Mouse (Mus musculus) embryonic facial prominence, embryonic 10.5 days (tissue): ENCODE results near the gene Atp6v0a4. TPM values are rescaled to one million over a fixed set of nuclear protein-coding genes. Genes with fewer than 3 reads are reported as not detected.

Source experiments
- DNase-seq: peaks from one replicate; pipeline ENCODE4 v3.0.0-alpha.2; 2017; ENCODE audit warnings: low spot score
- H3K27ac ChIP-seq: fragments of 300-500 bp; sonication (generic); replicated peaks from 2 replicates; pipeline ENCODE4 v1.5.1; 2016; ENCODE audit warnings: mild to moderate bottlenecking
- H3K27me3 ChIP-seq: fragments of 300-500 bp; sonication (generic); replicated peaks from 2 replicates; pipeline ENCODE4 v1.6.1; 2016; ENCODE audit warnings: low read depth, mild to moderate bottlenecking; ENCODE audit not compliant: poor library complexity, severe bottlenecking
- H3K36me3 ChIP-seq: fragments of 300-500 bp; sonication (generic); replicated peaks from 2 replicates; pipeline ENCODE4 v1.6.1; 2016; ENCODE audit warnings: mild to moderate bottlenecking, moderate library complexity
- H3K4me1 ChIP-seq: fragments of 300-500 bp; sonication (generic); 2 replicates; pipeline ENCODE4 v1.6.1; 2016
- H3K4me3 ChIP-seq: fragments of 300-500 bp; sonication (generic); 2 replicates; pipeline ENCODE4 v1.5.1; 2016; ENCODE audit warnings: mild to moderate bottlenecking, moderate library complexity
- H3K9me3 ChIP-seq: fragments of 300-500 bp; sonication (generic); 2 replicates; pipeline ENCODE4 v1.6.1; 2016; ENCODE audit warnings: mild to moderate bottlenecking
- WGBS: fragments of 180-500 bp; shearing (Covaris S2); methylation state at CpG from one replicate; pipeline ENCODE4 v1.1.7; 2016; 5-methylcytosine and 5-hydroxymethylcytosine counted together
- polyA plus RNA-seq: library from polyadenylated mRNA; unstranded; fragments of >200 nt; fragmentation: Nextera tagmentation; extraction: Ambion mirVana; gene quantifications from 2 replicates; pipeline ENCODE4 v1.2.1, GENCODE M21; 2016

The Atp6v0a4 gene
- polyA plus RNA-seq, 1 experiment from 2014 or later = 0.05 TPM

GRCm38 (mm10) chr6:38064621-38065020 lies 59.8 kb downstream of the Atp6v0a4 start:
- no peak for DNase-seq
- Histone ChIP-seq H3K9me3 (peaks cover 12% of the 10 kb centered on the region; the same call in 1 of the 2 replicates), H3K36me3 (no peaks in the 10 kb centered on the region), H3K4me3 (no peak overlapping the region), H3K27ac (no peak overlapping the region), H3K4me1 (peaks cover 7% of the 10 kb centered on the region; the same call in 1 of the 2 replicates), H3K27me3 (no peaks in the 10 kb centered on the region)
- WGBS = 75% methylated on average over 2 of the region's 2 CpGs

GRCm38 (mm10) chr6:38058805-38059204 lies 65.6 kb downstream of the Atp6v0a4 start:
- no peak for DNase-seq
- WGBS = 58% methylated on average over 5 of the region's 5 CpGs

GRCm38 (mm10) chr6:38055471-38056330 lies 68.7 kb downstream of the Atp6v0a4 start:
- no peak overlapping the region for H3K4me3 ChIP-seq
- no peaks in the 10 kb centered on the region for H3K9me3 ChIP-seq
- 84% methylated on average over 15 of the region's 15 CpGs for WGBS
- no peak overlapping the region for H3K27ac ChIP-seq
- no peaks in the 10 kb centered on the region for H3K4me1 ChIP-seq
- no peaks in the 10 kb centered on the region for H3K27me3 ChIP-seq
- DNase-seq = no peak
- H3K36me3 ChIP-seq = no peaks in the 10 kb centered on the region

More at GRCm38 (mm10) chr6:38058805-38059204, 65.6 kb downstream of the Atp6v0a4 start:
- no peaks in the 10 kb centered on the region for H3K27me3 ChIP-seq
- H3K36me3 ChIP-seq = no peaks in the 10 kb centered on the region
- H3K9me3 ChIP-seq = peaks cover 12% of the 10 kb centered on the region; the same call in 1 of the 2 replicates
- no peak overlapping the region for H3K4me3 ChIP-seq
- H3K27ac ChIP-seq = no peak overlapping the region
- no peaks in the 10 kb centered on the region for H3K4me1 ChIP-seq

- H3K4me1 ChIP-seq = peaks cover 36% of the 10 kb centered on the region
- H3K4me3 ChIP-seq = no peak overlapping the region
- WGBS = 92% methylated on average over 6 of the region's 6 CpGs
- DNase-seq = no peak
- no peaks in the 10 kb centered on the region for H3K36me3 ChIP-seq
- H3K27ac ChIP-seq = no peak overlapping the region
- H3K9me3 ChIP-seq = peaks cover 1% of the 10 kb centered on the region; the same call in 1 of the 2 replicates
- no peaks in the 10 kb centered on the region for H3K27me3 ChIP-seq
Measured at GRCm38 (mm10) chr6:38049601-38050000, 74.8 kb downstream of the Atp6v0a4 start.

GRCm38 (mm10) chr6:38048800-38049561 lies 75.4 kb downstream of the Atp6v0a4 start:
- H3K4me3 ChIP-seq = no peak overlapping the region
- H3K27ac ChIP-seq = peak overlapping the region; percentile 51
- H3K9me3 ChIP-seq = peaks cover 6% of the 10 kb centered on the region; the same call in 1 of the 2 replicates
- peaks cover 36% of the 10 kb centered on the region for H3K4me1 ChIP-seq
- no peaks in the 10 kb centered on the region for H3K27me3 ChIP-seq
- WGBS = 70% methylated on average over 6 of the region's 6 CpGs
- H3K36me3 ChIP-seq = no peaks in the 10 kb centered on the region
- peak; percentile 15 for DNase-seq

- 81% methylated on average over 4 of the region's 4 CpGs for WGBS
- Histone ChIP-seq H3K27ac (no peak overlapping the region), H3K4me3 (no peak overlapping the region), H3K9me3 (peaks cover 6% of the 10 kb centered on the region; the same call in 1 of the 2 replicates), H3K36me3 (no peaks in the 10 kb centered on the region), H3K4me1 (peaks cover 36% of the 10 kb centered on the region), H3K27me3 (no peaks in the 10 kb centered on the region)
- no peak for DNase-seq
Measured at GRCm38 (mm10) chr6:38048003-38048402, 76.4 kb downstream of the Atp6v0a4 start.

GRCm38 (mm10) chr6:38046838-38047237 lies 77.5 kb downstream of the Atp6v0a4 start, which contains the start of gene Svopl:
Gene Svopl (minus strand): TSS chr6:38046996.
- H3K27ac ChIP-seq = peak within 1 kb of the TSS; percentile 48; the same call in 1 of the 2 replicates
- H3K9me3 ChIP-seq = peaks cover 6% of the 10 kb centered on the region; the same call in 1 of the 2 replicates
- DNase-seq = peak; percentile 63
- H3K36me3 ChIP-seq = no peaks in the 10 kb centered on the region
- no peaks in the 10 kb centered on the region for H3K27me3 ChIP-seq
- H3K4me3 ChIP-seq = peak within 1 kb of the TSS; percentile 38; the same call in 1 of the 2 replicates
- peaks cover 36% of the 10 kb centered on the region for H3K4me1 ChIP-seq
- WGBS = 17% methylated on average over 6 of the region's 6 CpGs

GRCm38 (mm10) chr6:38032801-38033566 lies 91.4 kb downstream of the Atp6v0a4 start:
- DNase-seq = no peak
- 72% methylated on average over 5 of the region's 5 CpGs for WGBS
- no peaks in the 10 kb centered on the region for H3K36me3 ChIP-seq
- no peaks in the 10 kb centered on the region for H3K27me3 ChIP-seq
- peaks cover 35% of the 10 kb centered on the region for H3K4me1 ChIP-seq
- H3K27ac ChIP-seq = no peak overlapping the region; the same call in 1 of the 2 replicates
- H3K9me3 ChIP-seq = no peaks in the 10 kb centered on the region
- H3K4me3 ChIP-seq = no peak overlapping the region

GRCm38 (mm10) chr6:38031924-38032540 lies 92.4 kb downstream of the Atp6v0a4 start:
- no peak for DNase-seq
- Histone ChIP-seq H3K27me3 (no peaks in the 10 kb centered on the region), H3K4me3 (no peak overlapping the region), H3K4me1 (peaks cover 38% of the 10 kb centered on the region), H3K36me3 (no peaks in the 10 kb centered on the region), H3K27ac (0 out of 2 replicates have a peak overlapping the region, but pooled peaks have one; percentile 36), H3K9me3 (no peaks in the 10 kb centered on the region)
- WGBS = 54% methylated on average over 7 of the region's 7 CpGs

- H3K27ac ChIP-seq = no peak overlapping the region
- H3K4me3 ChIP-seq = no peak overlapping the region
- WGBS = 31% methylated on average over 2 of the region's 2 CpGs
- peaks cover 37% of the 10 kb centered on the region for H3K4me1 ChIP-seq
- no peaks in the 10 kb centered on the region for H3K27me3 ChIP-seq
- no peaks in the 10 kb centered on the region for H3K36me3 ChIP-seq
- H3K9me3 ChIP-seq = no peaks in the 10 kb centered on the region
- DNase-seq = peak; percentile 39
Measured at GRCm38 (mm10) chr6:38028205-38028604, 96.2 kb downstream of the Atp6v0a4 start.

GRCm38 (mm10) chr6:38027771-38028170 lies 96.6 kb downstream of the Atp6v0a4 start:
- no peaks in the 10 kb centered on the region for H3K36me3 ChIP-seq
- H3K4me1 ChIP-seq = peaks cover 32% of the 10 kb centered on the region
- no peaks in the 10 kb centered on the region for H3K9me3 ChIP-seq
- WGBS = 37% methylated on average over 1 of the region's 1 CpGs
- H3K4me3 ChIP-seq = no peak overlapping the region
- no peak overlapping the region for H3K27ac ChIP-seq
- no peak for DNase-seq
- H3K27me3 ChIP-seq = no peaks in the 10 kb centered on the region
